Mouse (Mus musculus): ENCODE data around the gene Cfap126.
"Not testable (repeated sequence)": the region's sequence is repeated elsewhere in the genome, so short reads cannot be mapped to it uniquely, and the experiment has no call there.

Cfap126 gene

GRCm38 (mm10) chr1:171129251-171129650 lies 15.5 kb downstream of the Cfap126 start:
- peak; percentile 92 for DNase-seq

GRCm38 (mm10) chr1:171130971-171131370 lies 17.3 kb downstream of the Cfap126 start:
- DNase-seq = peak; percentile 63

GRCm38 (mm10) chr1:171135600-171135999 lies 21.9 kb downstream of the Cfap126 start:
- no peak for DNase-seq

- DNase-seq = not testable (repeated sequence)
Observed at GRCm38 (mm10) chr1:171137486-171138155, 23.9 kb downstream of the Cfap126 start.

- DNase-seq = peak; percentile 90
Observed at GRCm38 (mm10) chr1:171142981-171143380, 29.3 kb downstream of the Cfap126 start.

GRCm38 (mm10) chr1:171149974-171150760 lies 36.4 kb downstream of the Cfap126 start, which contains the start of the genes Sdhc and Mpz:
Gene Sdhc (minus strand): TSS chr1:171150603.
Gene Mpz (plus strand): TSS chr1:171150711.
- peak; percentile 98 for DNase-seq

GRCm38 (mm10) chr1:171150838-171151391 lies 37.2 kb downstream of the Cfap126 start:
- no peak for DNase-seq

GRCm38 (mm10) chr1:171151966-171152365 lies 38.2 kb downstream of the Cfap126 start:
- DNase-seq = peak; percentile 59

GRCm38 (mm10) chr1:171156644-171157043 lies 42.9 kb downstream of the Cfap126 start:
- DNase-seq = no peak

- DNase-seq = no peak
Observed at GRCm38 (mm10) chr1:171157965-171158364, 44.2 kb downstream of the Cfap126 start.

GRCm38 (mm10) chr1:171159485-171159975 lies 45.8 kb downstream of the Cfap126 start:
- DNase-seq = no peak

- DNase-seq = no peak
Observed at GRCm38 (mm10) chr1:171162526-171162925, 48.8 kb downstream of the Cfap126 start.

- DNase-seq = peak; percentile 34
Observed at GRCm38 (mm10) chr1:171164258-171164657, 50.5 kb downstream of the Cfap126 start.

GRCm38 (mm10) chr1:171165629-171166345 lies 52.1 kb downstream of the Cfap126 start:
- no peak for DNase-seq

GRCm38 (mm10) chr1:171168906-171169305 lies 55.2 kb downstream of the Cfap126 start:
- peak; percentile 75 for DNase-seq

GRCm38 (mm10) chr1:171169913-171170312 lies 56.2 kb downstream of the Cfap126 start:
- DNase-seq = no peak

- DNase-seq = peak; percentile 47
Observed at GRCm38 (mm10) chr1:171171138-171171537, 57.4 kb downstream of the Cfap126 start.

- DNase-seq = no peak
Observed at GRCm38 (mm10) chr1:171172779-171173178, 59.1 kb downstream of the Cfap126 start.
